Comparison of ENCODE assay signal across 12 mouse cellular contexts in the genomic region with DNA sequence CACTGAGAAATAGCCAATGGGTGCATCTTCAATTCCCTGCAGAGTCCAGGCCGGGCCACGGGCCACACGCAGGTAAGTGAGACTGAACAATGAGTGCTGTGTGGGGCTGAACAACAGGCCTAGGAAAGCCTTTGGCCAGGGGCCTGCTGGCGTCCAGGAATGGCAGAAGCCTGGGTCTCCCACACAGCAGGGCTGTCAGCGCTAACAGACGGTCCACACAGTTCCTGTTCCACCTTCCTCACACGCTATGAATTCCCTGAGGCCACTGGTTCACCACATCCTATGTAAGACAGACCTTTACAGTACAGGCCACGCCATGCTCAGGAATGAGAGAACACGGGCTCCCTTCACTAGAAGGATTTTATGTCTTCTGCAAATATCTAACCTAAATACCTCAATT.
A peak's percentile ranks its signal among the peaks of the same experiment; 100 is the strongest.
DNase-seq lines count a peak whose midpoint lies in the region; ATAC-seq lines count a peak whose summit lies in the region.
"Had no signal": no experiment of that assay in that cellular context is flagged by ENCODE, and none has a peak within 500 bp of the region (broad histone marks: within the 10 kb centered on the region; RNA-seq: fewer than 3 reads in every experiment).

No protein-coding gene starts in this region.

- WGBS in forebrain, embryonic 16.5 days = 57% methylated on average over 9 of the region's 9 CpGs
- WGBS in liver, embryonic 16.5 days (ENCODE audit: insufficient replicate concordance) = 55% methylated on average over 9 of the region's 9 CpGs

- H3K4me1 ChIP-seq in forebrain, embryonic 16.5 days (replicated peaks; ENCODE audit: control insufficient read depth, insufficient read depth, low read length) = peaks cover 32% of the 10 kb centered on the region
- peaks cover 3% of the 10 kb centered on the region for H3K4me1 ChIP-seq in liver, embryonic 16.5 days (ENCODE audit: control insufficient read depth, low read depth, low read length)

- intact Hi-C loops in left cerebral cortex, postnatal 4 days (cut with DNase I) = loop anchor here (5.0 kb wide), 1 partner anchor 102 kb away; the partner anchor contains the start of gene Sorbs1
- intact Hi-C loops in left cerebral cortex, postnatal 36 days (cut with DNase I) = no loop called here

- H3K9ac ChIP-seq in forebrain, embryonic 16.5 days (replicated peaks; ENCODE audit: low read depth, low read length) = no peak overlapping the region
- no peak overlapping the region for H3K9ac ChIP-seq in liver, embryonic 16.5 days (ENCODE audit: low read depth, low read length)

- DNase-seq in left cerebral cortex, postnatal 4 days = peak; percentile 67
- no peak for DNase-seq in left cerebral cortex, postnatal 36 days (ENCODE audit: low spot score in 2 of 2)
- DNase-seq in cerebellum, adult 9-11 months = peak; percentile 74
- no peak for DNase-seq in embryo, embryonic 9.5 days (ENCODE audit: extremely low spot score)
- DNase-seq: kidney, adult 8-10 months; right cerebral cortex, adult 18-20 months had no signal

- H3K9me3 ChIP-seq in forebrain, embryonic 16.5 days (ENCODE audit: control insufficient read depth, low read length) = no peaks in the 10 kb centered on the region
- H3K9me3 ChIP-seq in liver, embryonic 16.5 days (replicated peaks; ENCODE audit: control insufficient read depth, low read length) = no peaks in the 10 kb centered on the region

- H3K27ac ChIP-seq in forebrain, embryonic 16.5 days (ENCODE audit: low read length) = no peak overlapping the region
- H3K27ac ChIP-seq in liver, embryonic 16.5 days (ENCODE audit: low read length) = peak overlapping the region; percentile 77
- H3K27ac ChIP-seq: macrophage had no signal

- H3K4me3 ChIP-seq in forebrain, embryonic 16.5 days (replicated peaks; ENCODE audit: low read length) = no peak overlapping the region
- no peak overlapping the region for H3K4me3 ChIP-seq in liver, embryonic 16.5 days (ENCODE audit: low read depth, low read length)

- H3K36me3 ChIP-seq in forebrain, embryonic 16.5 days (ENCODE audit: control insufficient read depth, insufficient read depth) = no peaks in the 10 kb centered on the region
- no peaks in the 10 kb centered on the region for H3K36me3 ChIP-seq in liver, embryonic 16.5 days (ENCODE audit: control insufficient read depth, insufficient read depth)

- H3K27me3 ChIP-seq in forebrain, embryonic 16.5 days (replicated peaks; ENCODE audit: control insufficient read depth, insufficient read depth, low read length) = no peaks in the 10 kb centered on the region
- H3K27me3 ChIP-seq in liver, embryonic 16.5 days (ENCODE audit: control insufficient read depth, insufficient read depth, low read depth, low read length) = no peaks in the 10 kb centered on the region
- H3K27me3 ChIP-seq: Patski had no signal

- no peak overlapping the region for H3K4me2 ChIP-seq in forebrain, embryonic 16.5 days (ENCODE audit: low read length)
- no peak overlapping the region for H3K4me2 ChIP-seq in liver, embryonic 16.5 days (ENCODE audit: low read depth, low read length)

- peak; percentile 34 for ATAC-seq in forebrain, embryonic 16.5 days
- peak; percentile 9 for ATAC-seq in liver, embryonic 16.5 days (ENCODE audit: low read depth)
- ATAC-seq in monocyte, adult 5-6 weeks (replicated peaks; ENCODE audit: insufficient number of reproducible peaks, low FRiP score, low TSS enrichment, poor library complexity, severe bottlenecking) = no peak
- ATAC-seq in megakaryocyte-erythroid progenitor cell, adult 5-6 weeks (replicated peaks; ENCODE audit: low FRiP score, low TSS enrichment, poor library complexity, severe bottlenecking) = no peak
- ATAC-seq: Patski had no signal

Comparison
In these comparisons a context has a peak if more than half of its experiments do, and no peak if none do; other contexts are left out.
1. DNase-seq: peak in left cerebral cortex, postnatal 4 days (single experiment) and cerebellum, adult 9-11 months (single experiment); none in left cerebral cortex, postnatal 36 days (0 of 2) and embryo, embryonic 9.5 days (single experiment).
2. ATAC-seq: peak in forebrain, embryonic 16.5 days (single experiment) and liver, embryonic 16.5 days (single experiment); none in monocyte, adult 5-6 weeks (single experiment) and megakaryocyte-erythroid progenitor cell, adult 5-6 weeks (single experiment).